In the genomic region with DNA sequence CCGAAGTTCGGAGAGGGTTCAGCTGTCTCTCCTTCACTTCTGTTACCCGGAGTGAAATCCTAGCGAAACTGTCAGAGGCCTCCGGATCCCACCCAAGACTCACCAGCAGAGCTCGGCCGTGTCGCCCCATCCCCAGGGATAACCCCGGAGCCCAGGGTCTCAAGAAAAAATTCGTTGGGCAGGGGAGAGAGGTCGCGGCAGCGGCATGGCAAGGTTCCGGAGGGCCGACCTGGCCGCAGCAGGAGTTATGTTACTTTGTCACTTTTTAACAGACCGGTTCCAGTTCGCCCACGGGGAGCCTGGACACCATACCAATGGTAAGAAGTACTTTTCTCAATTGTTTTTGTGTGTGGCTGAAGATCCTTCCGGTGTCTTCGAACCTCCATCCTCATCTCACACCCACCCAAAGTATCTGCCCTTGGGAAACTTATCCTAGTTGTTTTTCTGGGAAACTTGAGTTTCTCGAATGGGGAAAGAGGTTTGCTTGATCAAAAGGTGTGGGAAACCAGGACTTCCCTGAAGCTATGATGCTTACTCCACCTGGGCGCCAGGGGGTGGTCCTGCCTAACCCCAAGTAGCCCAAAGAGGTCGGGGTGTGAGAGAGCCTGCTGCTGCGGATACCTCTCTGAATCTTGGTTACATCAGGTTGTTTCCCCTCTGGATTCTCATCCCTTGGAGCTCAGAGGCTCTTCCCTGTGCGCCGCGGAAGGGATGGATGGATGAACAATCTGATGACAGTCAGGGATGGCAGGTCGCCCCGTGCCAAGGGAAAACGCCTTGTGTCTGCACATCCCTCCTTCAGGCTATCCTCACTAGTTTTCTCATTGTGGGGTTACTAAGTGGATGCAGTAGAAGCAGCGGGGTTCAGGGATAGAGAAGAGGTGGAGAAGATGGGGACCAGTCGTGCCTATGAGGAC, we compare ENCODE assay signal across 8 mouse cellular contexts. TPM values are rescaled to one million over a fixed set of nuclear protein-coding genes. Genes with fewer than 3 reads are reported as not detected.
DNase-seq lines count a peak whose midpoint lies in the region; ATAC-seq and TF ChIP-seq lines count a peak whose summit lies in the region.

No protein-coding gene starts in this region.

- peak overlapping the region; percentile 45 for H3K4me3 ChIP-seq in bone marrow, adult 2 months (replicated peaks; ENCODE audit: control insufficient read depth, low read depth, low read length)
- H3K4me3 ChIP-seq in embryonic fibroblast, embryonic 13.5 days (ENCODE audit: insufficient read depth, low read length), result peak overlapping the region; percentile 86
- H3K4me3 ChIP-seq in hindbrain, embryonic 15.5 days, result peak overlapping the region; percentile 82
- peak overlapping the region; percentile 58 for H3K4me3 ChIP-seq in liver, embryonic 11.5 days (ENCODE audit: low read depth, low read length)
- peak overlapping the region; percentile 76 for H3K4me3 ChIP-seq in neural tube, embryonic 13.5 days

- WGBS in bone marrow, adult 2 months, result 8% methylated on average over 33 of the region's 33 CpGs
- WGBS in hindbrain, embryonic 15.5 days, result 3% methylated on average over 33 of the region's 33 CpGs
- WGBS in liver, embryonic 11.5 days, result 5% methylated on average over 33 of the region's 33 CpGs
- WGBS in neural tube, embryonic 13.5 days, result 3% methylated on average over 33 of the region's 33 CpGs

- no peaks in the 10 kb centered on the region; the same call in 1 of the 2 replicates for H3K4me1 ChIP-seq in bone marrow, adult 2 months (ENCODE audit: control insufficient read depth, insufficient read depth, low read length)
- H3K4me1 ChIP-seq in embryonic fibroblast, embryonic 13.5 days (ENCODE audit: control insufficient read depth, insufficient read depth, low read length), result peaks cover 2% of the 10 kb centered on the region; the same call in 1 of the 2 replicates
- peaks cover 18% of the 10 kb centered on the region for H3K4me1 ChIP-seq in hindbrain, embryonic 15.5 days (replicated peaks)
- no peaks in the 10 kb centered on the region; the same call in 1 of the 2 replicates for H3K4me1 ChIP-seq in liver, embryonic 11.5 days (replicated peaks; ENCODE audit: control insufficient read depth, insufficient read depth, low read length)
- peaks cover 16% of the 10 kb centered on the region for H3K4me1 ChIP-seq in neural tube, embryonic 13.5 days (replicated peaks)

- DNase-seq in heart, adult 11 months, result peak; percentile 91
- no peak for DNase-seq in heart, adult 8-10 months (ENCODE audit: low spot score)
- no peak for DNase-seq in liver, embryonic 11.5 days (ENCODE audit: low spot score)
- DNase-seq in T-cell, adult 2 months (ENCODE audit: low spot score), result no peak

- H3K4me2 ChIP-seq in hindbrain, embryonic 15.5 days, result peak overlapping the region; percentile 77
- peak overlapping the region; percentile 78 for H3K4me2 ChIP-seq in liver, embryonic 11.5 days
- H3K4me2 ChIP-seq in neural tube, embryonic 13.5 days, result peak overlapping the region; percentile 87

- no peak for TF ChIP-seq POLR2A in bone marrow, adult 2 months (IDR thresholded peaks at IDR 0.05; ENCODE audit: borderline replicate concordance, control insufficient read depth, low read depth, low read length)
- TF ChIP-seq POLR2A in embryonic fibroblast, embryonic 13.5 days (IDR thresholded peaks at IDR 0.05; ENCODE audit: low read depth, low read length), result no peak

- H3K27me3 ChIP-seq in hindbrain, embryonic 15.5 days, result no peaks in the 10 kb centered on the region
- peaks cover 13% of the 10 kb centered on the region for H3K27me3 ChIP-seq in liver, embryonic 11.5 days (replicated peaks; ENCODE audit: control insufficient read depth, insufficient read depth, low read length)
- peaks cover 14% of the 10 kb centered on the region for H3K27me3 ChIP-seq in neural tube, embryonic 13.5 days

- H3K36me3 ChIP-seq in hindbrain, embryonic 15.5 days, result no peaks in the 10 kb centered on the region
- H3K36me3 ChIP-seq in liver, embryonic 11.5 days (ENCODE audit: control insufficient read depth, insufficient read depth, low read length), result no peaks in the 10 kb centered on the region
- H3K36me3 ChIP-seq in neural tube, embryonic 13.5 days, result no peaks in the 10 kb centered on the region

- H3K9ac ChIP-seq in hindbrain, embryonic 15.5 days, result peak overlapping the region; percentile 80
- peak overlapping the region; percentile 43; the same call in 1 of the 2 replicates for H3K9ac ChIP-seq in liver, embryonic 11.5 days (ENCODE audit: low read depth, low read length)
- peak overlapping the region; percentile 79 for H3K9ac ChIP-seq in neural tube, embryonic 13.5 days

- H3K9me3 ChIP-seq in hindbrain, embryonic 15.5 days, result no peaks in the 10 kb centered on the region
- no peaks in the 10 kb centered on the region for H3K9me3 ChIP-seq in liver, embryonic 11.5 days (ENCODE audit: control insufficient read depth, low read length)
- no peaks in the 10 kb centered on the region for H3K9me3 ChIP-seq in neural tube, embryonic 13.5 days

- no peak overlapping the region; the same call in 1 of the 2 replicates for H3K27ac ChIP-seq in bone marrow, adult 2 months (ENCODE audit: control insufficient read depth, insufficient read depth, low read depth, low read length, poor library complexity)
- H3K27ac ChIP-seq in embryonic fibroblast, embryonic 13.5 days (ENCODE audit: insufficient read depth, low read length), result peak overlapping the region; percentile 48
- H3K27ac ChIP-seq in hindbrain, embryonic 15.5 days (replicated peaks), result peak overlapping the region; percentile 91
- no peak overlapping the region for H3K27ac ChIP-seq in liver, embryonic 11.5 days (ENCODE audit: low read depth, low read length)
- H3K27ac ChIP-seq in neural tube, embryonic 13.5 days (replicated peaks), result peak overlapping the region; percentile 85

- TF ChIP-seq CTCF in bone marrow, adult 2 months (IDR thresholded peaks at IDR 0.05; ENCODE audit: control insufficient read depth, insufficient read depth, low read length), result no peak
- no peak for TF ChIP-seq CTCF in embryonic fibroblast, embryonic 13.5 days (IDR thresholded peaks at IDR 0.05; ENCODE audit: borderline replicate concordance, insufficient read depth, low read length)

- ATAC-seq in hindbrain, embryonic 15.5 days (ENCODE audit: low FRiP score, low read depth), result no peak
- no peak for ATAC-seq in liver, embryonic 11.5 days (replicated peaks; ENCODE audit: low FRiP score)
- ATAC-seq in neural tube, embryonic 13.5 days (ENCODE audit: low read depth), result 0 out of 2 replicates have a peak, but pooled peaks have one; percentile 1

RNA-seq across cellular contexts. Expression of a gene that starts 1.1 kb away (rescaled TPM):
- total RNA-seq in heart, adult 8-10 months (2022), result 10 to 100 TPM; 16.7 to 20.7 (median 18.2) TPM
- 6.9 TPM in 2 replicates for polyA plus RNA-seq in bone marrow, adult 2 months (2011; ENCODE audit: insufficient read depth, insufficient read length, low replicate concordance, missing spikeins)
- polyA plus RNA-seq in embryonic fibroblast, embryonic 13.5 days (2011; ENCODE audit: insufficient read length, low read depth, missing spikeins), result 104 and 121 TPM in 2 replicates
- 27.5 and 28.4 TPM in 2 replicates for polyA plus RNA-seq in hindbrain, embryonic 15.5 days (2015; fragmentation: Nextera tagmentation; extraction: Ambion mirVana)
- polyA plus RNA-seq in liver, embryonic 11.5 days (2014; fragmentation: Nextera tagmentation; extraction: Ambion mirVana), result 8.8 and 8.9 TPM in 2 replicates
- 28.4 and 33.8 TPM in 2 replicates for polyA plus RNA-seq in neural tube, embryonic 13.5 days (2015; fragmentation: Nextera tagmentation; extraction: Ambion mirVana)

Comparison
In these comparisons a context has a peak if more than half of its experiments do, and no peak if none do; other contexts are left out.
1. H3K27ac ChIP-seq: peak in embryonic fibroblast, embryonic 13.5 days (single experiment), hindbrain, embryonic 15.5 days (single experiment) and neural tube, embryonic 13.5 days (single experiment); none in bone marrow, adult 2 months (single experiment) and liver, embryonic 11.5 days (single experiment).
2. Peak in every context shown above with its lines, with median percentiles within 50 percentile points of each other: H3K4me3 ChIP-seq, H3K4me2 ChIP-seq and H3K9ac ChIP-seq.